Mouse (Mus musculus) stomach, postnatal 0 days (tissue): ENCODE measurements at regions not wholly inside any gene's neighbourhood (a gene's known extent, or its start where the extent isn't known, plus 50 kb on each side); places are given as distances from the start of the nearest gene placed in this dataset.

Experiments used
- ATAC-seq: fragments of 200-750 bp; cut with Nextera tagmentation; 2 replicates; pipeline ENCODE4 v1.8.0; 2017; ENCODE audit not compliant: low FRiP score, low TSS enrichment
- DNase-seq: peaks from one replicate; pipeline ENCODE4 v3.0.0-alpha.2; 2016; ENCODE audit warnings: low spot score
- H3K27ac ChIP-seq: fragments of 300-500 bp; sonication (generic); replicated peaks from 2 replicates; pipeline ENCODE4 v1.5.1; 2014; ENCODE audit warnings: mild to moderate bottlenecking, control low read depth
- H3K27me3 ChIP-seq: fragments of 300-500 bp; sonication (generic); 2 replicates; pipeline ENCODE4 v1.6.1; 2014; ENCODE audit warnings: low read length; ENCODE audit not compliant: control insufficient read depth, insufficient read depth
- H3K36me3 ChIP-seq: fragments of 300-500 bp; sonication (generic); 2 replicates; pipeline ENCODE4 v1.6.1; 2014; ENCODE audit warnings: low read length, mixed read lengths; ENCODE audit not compliant: control insufficient read depth, insufficient read depth
- H3K4me1 ChIP-seq: fragments of 300-500 bp; sonication (generic); replicated peaks from 2 replicates; pipeline ENCODE4 v1.6.1; 2014; ENCODE audit warnings: antibody characterized with exemption; ENCODE audit not compliant: control insufficient read depth, insufficient read depth
- H3K4me2 ChIP-seq: fragments of 300-500 bp; sonication (generic); replicated peaks from 2 replicates; pipeline ENCODE4 v1.6.1; 2014; ENCODE audit warnings: low read depth, mild to moderate bottlenecking, control low read depth, moderate library complexity
- H3K4me3 ChIP-seq: fragments of 300-500 bp; sonication (generic); 2 replicates; pipeline ENCODE4 v1.5.1; 2014; ENCODE audit warnings: low read depth, low read length, control low read depth
- H3K9ac ChIP-seq: fragments of 300-500 bp; sonication (generic); 2 replicates; pipeline ENCODE4 v1.6.1; 2014; ENCODE audit warnings: mild to moderate bottlenecking, low read length, control low read depth, mixed read lengths
- H3K9me3 ChIP-seq: fragments of 300-500 bp; sonication (generic); 2 replicates; pipeline ENCODE4 v1.6.1; 2016; ENCODE audit warnings: low read length; ENCODE audit not compliant: control insufficient read depth
- CTCF ChIP-seq: IDR thresholded peaks from 2 replicates; pipeline ENCODE4 v1.5.1; 2016; ENCODE audit warnings: antibody characterized with exemption, low read depth, mild to moderate bottlenecking, moderate library complexity
- EP300 ChIP-seq: optimal IDR thresholded peaks from 2 replicates; pipeline ENCODE3; 2016; ENCODE audit warnings: antibody characterized with exemption
- WGBS: fragments of 180-500 bp; shearing (Covaris S2); extraction: QIAGEN DNeasy Blood & Tissue Kit; methylation state at CpG from one replicate; pipeline ENCODE4 v1.1.7; 2014; 5-methylcytosine and 5-hydroxymethylcytosine counted together

DNA sequence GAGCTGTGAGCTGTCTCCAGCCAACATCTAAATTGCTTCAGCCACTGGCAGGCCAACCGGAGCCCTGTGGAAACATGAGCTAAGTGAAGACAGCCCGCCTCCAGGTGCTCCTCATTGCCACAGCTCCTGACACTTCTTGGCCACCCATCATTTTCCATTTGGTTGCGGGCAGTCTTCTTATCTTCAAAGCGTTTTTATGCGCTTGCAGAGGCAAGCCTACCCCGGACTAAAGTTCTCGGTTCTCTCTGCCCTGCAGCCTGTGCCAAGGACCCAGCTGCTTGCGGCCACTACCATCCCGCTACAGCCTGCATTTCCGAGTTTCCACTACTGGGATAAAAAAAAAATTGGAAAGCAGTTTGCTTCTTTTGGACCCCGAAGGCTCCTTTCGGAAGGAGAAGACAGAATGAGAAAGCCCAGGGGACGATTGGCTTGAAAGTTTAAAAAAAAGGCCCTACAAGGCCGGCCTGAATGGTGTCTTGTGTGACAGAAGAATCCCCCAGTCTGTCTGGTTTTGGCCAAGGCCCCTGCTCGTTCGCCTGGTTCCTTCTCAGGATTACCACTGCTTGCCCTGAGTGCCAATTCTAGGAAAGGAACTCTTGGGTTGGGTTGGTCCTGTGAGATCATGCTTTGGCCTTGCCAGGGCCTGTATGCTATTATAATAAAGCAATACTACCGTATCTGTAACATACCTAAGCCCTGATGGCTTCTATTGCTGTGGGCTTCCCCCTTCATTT is 124.6 kb upstream of the Meis1 start:
- no peaks in the 10 kb centered on the region for H3K27me3 ChIP-seq
- H3K36me3 ChIP-seq, result no peaks in the 10 kb centered on the region
- ATAC-seq, result no peak
- 61% methylated on average over 17 of the region's 17 CpGs for WGBS
- H3K9ac ChIP-seq, result no peak overlapping the region
- no peak overlapping the region for H3K4me2 ChIP-seq
- no peaks in the 10 kb centered on the region for H3K4me1 ChIP-seq
- no peak for DNase-seq
- H3K9me3 ChIP-seq, result no peaks in the 10 kb centered on the region
- no peak for TF ChIP-seq EP300
- TF ChIP-seq CTCF, result no peak
- no peak overlapping the region for H3K27ac ChIP-seq
- H3K4me3 ChIP-seq, result no peak overlapping the region

GRCm38 (mm10) chr11:19144506-19144905 is 125.7 kb upstream of the Meis1 start:
- no peaks in the 10 kb centered on the region for H3K4me1 ChIP-seq
- no peak overlapping the region for H3K4me3 ChIP-seq
- no peak overlapping the region for H3K27ac ChIP-seq
- H3K9ac ChIP-seq, result no peak overlapping the region
- no peak overlapping the region for H3K4me2 ChIP-seq
- ATAC-seq, result no peak
- no peak for DNase-seq
- no peaks in the 10 kb centered on the region for H3K9me3 ChIP-seq
- H3K36me3 ChIP-seq, result no peaks in the 10 kb centered on the region
- no peaks in the 10 kb centered on the region for H3K27me3 ChIP-seq
- TF ChIP-seq CTCF (no peak), EP300 (no peak)
- WGBS, result 84% methylated on average over 6 of the region's 6 CpGs

DNA sequence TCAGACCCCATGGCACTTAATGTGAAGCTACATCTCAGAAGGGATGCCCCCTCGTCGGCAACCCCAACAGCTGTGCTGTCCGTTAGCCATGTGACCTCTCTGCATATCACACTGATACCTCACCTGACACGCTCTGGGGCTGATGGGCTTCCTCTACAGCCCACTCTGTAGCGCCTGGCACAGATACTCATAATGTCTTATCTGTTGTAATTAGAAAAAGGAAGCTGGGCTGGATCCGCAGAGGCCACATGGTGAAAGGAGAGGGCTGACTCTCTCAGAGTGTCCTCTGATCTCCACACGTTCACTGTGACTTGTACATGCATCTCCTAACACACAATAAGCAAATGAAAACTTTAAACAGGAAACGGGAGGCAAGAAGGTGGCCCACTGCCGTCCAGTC is 126.5 kb upstream of the Meis1 start:
- Histone ChIP-seq H3K9ac (no peak overlapping the region), H3K4me1 (no peaks in the 10 kb centered on the region), H3K4me3 (no peak overlapping the region), H3K4me2 (no peak overlapping the region), H3K9me3 (no peaks in the 10 kb centered on the region), H3K27me3 (no peaks in the 10 kb centered on the region), H3K27ac (no peak overlapping the region), H3K36me3 (no peaks in the 10 kb centered on the region)
- DNase-seq, result no peak
- 80% methylated on average over 9 of the region's 9 CpGs for WGBS
- TF ChIP-seq CTCF, result no peak
- TF ChIP-seq EP300, result no peak
- ATAC-seq, result no peak

DNA sequence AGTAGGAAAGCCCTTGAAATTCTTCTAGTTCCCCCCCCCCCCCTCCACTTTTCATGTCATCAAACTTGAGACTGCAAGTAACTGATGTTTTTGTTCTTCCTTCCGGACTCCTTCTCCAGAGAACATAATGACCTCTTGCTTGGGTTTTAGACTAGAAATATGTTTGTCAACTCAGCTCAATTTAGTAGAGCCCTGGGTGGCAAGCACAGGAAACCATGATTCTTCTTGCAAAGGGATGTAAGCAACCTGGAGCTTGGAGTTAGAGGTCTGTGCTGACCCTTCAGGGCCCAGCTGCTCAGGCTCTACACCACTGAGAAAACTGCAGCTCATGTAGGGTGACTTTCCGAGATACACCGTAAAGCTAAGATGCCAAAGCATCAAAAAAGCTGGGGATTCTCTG is 127.2 kb upstream of the Meis1 start:
- Histone ChIP-seq H3K9ac (no peak overlapping the region), H3K27me3 (no peaks in the 10 kb centered on the region), H3K27ac (no peak overlapping the region), H3K9me3 (no peaks in the 10 kb centered on the region), H3K4me3 (no peak overlapping the region), H3K4me1 (no peaks in the 10 kb centered on the region), H3K36me3 (no peaks in the 10 kb centered on the region), H3K4me2 (no peak overlapping the region)
- DNase-seq (no peak), ATAC-seq (no peak)
- TF ChIP-seq EP300 (no peak), CTCF (no peak)
- 77% methylated on average over 3 of the region's 3 CpGs for WGBS

GRCm38 (mm10) chr11:19151026-19151425 is 132.2 kb upstream of the Meis1 start:
- no peak for TF ChIP-seq EP300
- TF ChIP-seq CTCF, result no peak
- Histone ChIP-seq H3K9me3 (no peaks in the 10 kb centered on the region), H3K9ac (no peak overlapping the region), H3K4me2 (no peak overlapping the region), H3K36me3 (no peaks in the 10 kb centered on the region), H3K27me3 (no peaks in the 10 kb centered on the region), H3K27ac (no peak overlapping the region), H3K4me1 (no peaks in the 10 kb centered on the region), H3K4me3 (no peak overlapping the region)
- ATAC-seq (no peak), DNase-seq (no peak)
- WGBS, result 81% methylated on average over 3 of the region's 3 CpGs

DNA sequence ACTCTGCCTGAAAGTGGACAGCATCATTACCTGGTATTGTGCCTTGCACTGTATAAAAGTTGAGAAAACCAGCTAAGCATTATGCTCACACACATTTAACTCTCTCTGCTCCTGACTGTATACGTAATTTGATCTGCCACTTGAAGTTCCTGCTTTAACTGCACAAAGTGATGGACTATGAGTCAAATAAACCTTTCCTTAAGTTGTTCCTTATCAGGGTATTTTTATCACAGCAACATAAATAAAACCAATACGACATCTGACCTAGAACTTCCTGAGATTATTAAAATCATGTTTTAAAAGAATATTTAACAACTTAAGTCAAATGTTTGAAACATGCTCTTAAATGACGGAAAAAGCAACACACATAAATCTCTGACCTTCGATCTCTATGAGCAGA is 134.9 kb upstream of the Meis1 start:
- WGBS, result 50% methylated on average over 4 of the region's 4 CpGs
- Histone ChIP-seq H3K27me3 (no peaks in the 10 kb centered on the region), H3K4me1 (no peaks in the 10 kb centered on the region), H3K36me3 (no peaks in the 10 kb centered on the region), H3K27ac (no peak overlapping the region), H3K4me3 (no peak overlapping the region), H3K4me2 (no peak overlapping the region), H3K9me3 (no peaks in the 10 kb centered on the region), H3K9ac (no peak overlapping the region)
- ATAC-seq, result no peak
- TF ChIP-seq CTCF (no peak), EP300 (no peak)
- DNase-seq, result no peak
